ENCODE assay signal across 15 mouse cellular contexts in genomic region chr3:104888585-104888984, GRCm38 (mm10).
"Had no signal": no experiment of that assay in that cellular context is flagged by ENCODE, and none has a peak within 500 bp of the region (broad histone marks: within the 10 kb centered on the region; RNA-seq: fewer than 3 reads in every experiment).

No protein-coding gene starts in this region.

- H3K27me3 ChIP-seq: liver, embryonic 13.5 days; liver, embryonic 15.5 days; megakaryocyte, embryonic 14.5 days; midbrain, embryonic 13.5 days; midbrain, embryonic 15.5 days; neural tube, embryonic 12.5 days; stomach, embryonic 15.5 days had no signal

- H3K4me2 ChIP-seq: liver, embryonic 11.5 days; liver, embryonic 13.5 days; liver, embryonic 15.5 days; midbrain, embryonic 11.5 days; midbrain, embryonic 13.5 days; midbrain, embryonic 15.5 days; neural tube, embryonic 12.5 days; stomach, embryonic 15.5 days had no signal

- H3K4me3 ChIP-seq: liver, embryonic 13.5 days; liver, embryonic 15.5 days; megakaryocyte, embryonic 14.5 days; midbrain, embryonic 13.5 days; midbrain, embryonic 15.5 days; neural tube, embryonic 12.5 days; stomach, embryonic 15.5 days had no signal

- H3K9ac ChIP-seq: liver, embryonic 13.5 days; liver, embryonic 15.5 days; liver, postnatal 0 days; midbrain, embryonic 13.5 days; midbrain, embryonic 15.5 days; neural tube, embryonic 12.5 days; stomach, embryonic 15.5 days had no signal

- DNase-seq: liver; liver, embryonic 13.5 days; liver, postnatal 0 days; right cerebral cortex, postnatal 14 days; thymus, adult 2 months; thymus, postnatal 36 days had no signal

- H3K9me3 ChIP-seq: liver, embryonic 13.5 days; liver, embryonic 15.5 days; megakaryocyte, embryonic 14.5 days; midbrain, embryonic 13.5 days; midbrain, embryonic 15.5 days; neural tube, embryonic 12.5 days; stomach, embryonic 15.5 days had no signal

- ATAC-seq: liver, postnatal 0 days; midbrain, embryonic 13.5 days; midbrain, embryonic 15.5 days had no signal

- H3K27ac ChIP-seq: liver, embryonic 13.5 days; liver, embryonic 15.5 days; macrophage; midbrain, embryonic 13.5 days; midbrain, embryonic 15.5 days; neural tube, embryonic 12.5 days; stomach, embryonic 15.5 days had no signal

- H3K4me1 ChIP-seq: liver, embryonic 13.5 days; liver, embryonic 15.5 days; megakaryocyte, embryonic 14.5 days; midbrain, embryonic 13.5 days; midbrain, embryonic 15.5 days; neural tube, embryonic 12.5 days had no signal
